Mouse (Mus musculus): ENCODE results near the gene Map4k1.

Map4k1 gene

GRCm38 (mm10) chr7:28981651-28982273 lies at the start of gene Map4k1, which contains the start of gene Eif3k:
Map4k1 (plus strand) TSS chr7:28982050.
Eif3k (minus strand) TSS chr7:28981864.
- peak; percentile 92 to 94 for DNase-seq (ENCODE audit: low read depth in 2 of 2, low spot score in 2 of 2)

GRCm38 (mm10) chr7:28932421-28933041 lies 49.3 kb upstream of the Map4k1 start:
- no peak for DNase-seq (ENCODE audit: low read depth in 2 of 2, low spot score in 2 of 2)

GRCm38 (mm10) chr7:28933825-28934224 lies 48.0 kb upstream of the Map4k1 start:
- DNase-seq (ENCODE audit: low read depth in 2 of 2, low spot score in 2 of 2), result no peak

- DNase-seq (ENCODE audit: low read depth in 2 of 2, low spot score in 2 of 2), result no peak
These were observed 45.1 kb upstream of the Map4k1 start for GRCm38 (mm10) chr7:28936787-28937186.

GRCm38 (mm10) chr7:28938654-28939053 lies 43.2 kb upstream of the Map4k1 start:
- no peak for DNase-seq (ENCODE audit: low read depth in 2 of 2, low spot score in 2 of 2)

- DNase-seq (ENCODE audit: low read depth in 2 of 2, low spot score in 2 of 2), result no peak
These were observed 42.2 kb upstream of the Map4k1 start for GRCm38 (mm10) chr7:28939418-28940183.

- DNase-seq (ENCODE audit: low read depth in 2 of 2, low spot score in 2 of 2), result no peak
These were observed 40.7 kb upstream of the Map4k1 start for GRCm38 (mm10) chr7:28941129-28941528.

- DNase-seq (ENCODE audit: low read depth in 2 of 2, low spot score in 2 of 2), result no peak
These were observed 40.3 kb upstream of the Map4k1 start for GRCm38 (mm10) chr7:28941542-28941941.

GRCm38 (mm10) chr7:28943451-28944180 lies 38.2 kb upstream of the Map4k1 start:
- no peak for DNase-seq (ENCODE audit: low read depth in 2 of 2, low spot score in 2 of 2)

GRCm38 (mm10) chr7:28944756-28945415 lies 37.0 kb upstream of the Map4k1 start:
- DNase-seq (ENCODE audit: low read depth in 2 of 2, low spot score in 2 of 2), result no peak

GRCm38 (mm10) chr7:28945416-28946270 lies 36.2 kb upstream of the Map4k1 start:
- no peak for DNase-seq (ENCODE audit: low read depth in 2 of 2, low spot score in 2 of 2)

GRCm38 (mm10) chr7:28946271-28946610 lies 35.6 kb upstream of the Map4k1 start:
- DNase-seq (ENCODE audit: low read depth in 2 of 2, low spot score in 2 of 2), result no peak

- no peak for DNase-seq (ENCODE audit: low read depth in 2 of 2, low spot score in 2 of 2)
These were observed 33.1 kb upstream of the Map4k1 start for GRCm38 (mm10) chr7:28948746-28949145.

GRCm38 (mm10) chr7:28949298-28949697 lies 32.6 kb upstream of the Map4k1 start:
- no peak for DNase-seq (ENCODE audit: low read depth in 2 of 2, low spot score in 2 of 2)

- DNase-seq (ENCODE audit: low read depth in 2 of 2, low spot score in 2 of 2), result no peak
These were observed 31.4 kb upstream of the Map4k1 start for GRCm38 (mm10) chr7:28950346-28951037.

GRCm38 (mm10) chr7:28951764-28952163 lies 30.1 kb upstream of the Map4k1 start:
- no peak for DNase-seq (ENCODE audit: low read depth in 2 of 2, low spot score in 2 of 2)

- no peak for DNase-seq (ENCODE audit: low read depth in 2 of 2, low spot score in 2 of 2)
These were observed 29.1 kb upstream of the Map4k1 start for GRCm38 (mm10) chr7:28952786-28953185.

- DNase-seq (ENCODE audit: low read depth in 2 of 2, low spot score in 2 of 2), result no peak
These were observed 28.1 kb upstream of the Map4k1 start for GRCm38 (mm10) chr7:28953476-28954376.

Data from CD8-positive naive resting alpha-beta T cell, adult 2 months (primary cell).